Mouse (Mus musculus) hindbrain, embryonic 14.5 days (tissue): ENCODE measurements around the gene Krtap5-1. TPM values are rescaled to one million over a fixed set of nuclear protein-coding genes. Genes with fewer than 3 reads are reported as not detected.
"Not testable (repeated sequence)": the region's sequence is repeated elsewhere in the genome, so short reads cannot be mapped to it uniquely, and the experiment has no call there.

Experiments used
- ATAC-seq: fragments of 200-750 bp; cut with Nextera tagmentation; 2 replicates; pipeline ENCODE4 v1.8.0; 2017; ENCODE audit warnings: moderate number of reproducible peaks, mild to moderate bottlenecking, moderate TSS enrichment, moderate library complexity; ENCODE audit not compliant: low FRiP score
- DNase-seq: peaks from one replicate; pipeline ENCODE4 v3.0.0-alpha.2; 2015; ENCODE audit warnings: low spot score
- H3K27ac ChIP-seq: fragments of 300-500 bp; sonication (generic); 2 replicates; pipeline ENCODE4 v1.5.1; 2014; ENCODE audit warnings: mild to moderate bottlenecking, moderate library complexity
- H3K27me3 ChIP-seq: fragments of 300-500 bp; sonication (generic); 2 replicates; pipeline ENCODE4 v1.6.1; 2014; ENCODE audit warnings: mild to moderate bottlenecking, low read length, mixed read lengths; ENCODE audit not compliant: control insufficient read depth, insufficient read depth
- H3K36me3 ChIP-seq: fragments of 300-500 bp; sonication (generic); replicated peaks from 2 replicates; pipeline ENCODE4 v1.6.1; 2014; ENCODE audit not compliant: control insufficient read depth, insufficient read depth
- H3K4me1 ChIP-seq: fragments of 300-500 bp; sonication (generic); replicated peaks from 2 replicates; pipeline ENCODE4 v1.6.1; 2014; ENCODE audit warnings: antibody characterized with exemption, low read length, mixed read lengths; ENCODE audit not compliant: control insufficient read depth, insufficient read depth
- H3K4me2 ChIP-seq: fragments of 300-500 bp; sonication (generic); replicated peaks from 2 replicates; pipeline ENCODE4 v1.6.1; 2014; ENCODE audit warnings: mild to moderate bottlenecking, moderate library complexity
- H3K4me3 ChIP-seq: fragments of 300-500 bp; sonication (generic); replicated peaks from 2 replicates; pipeline ENCODE4 v1.5.1; 2014; ENCODE audit warnings: mild to moderate bottlenecking, low read length
- H3K9ac ChIP-seq: fragments of 300-500 bp; sonication (generic); 2 replicates; pipeline ENCODE4 v1.6.1; 2014
- H3K9me3 ChIP-seq: fragments of 300-500 bp; sonication (generic); 2 replicates; pipeline ENCODE4 v1.6.1; 2016; ENCODE audit warnings: low read length; ENCODE audit not compliant: control insufficient read depth
- WGBS: fragments of 180-500 bp; shearing (Covaris S2); extraction: QIAGEN DNeasy Blood & Tissue Kit; methylation state at CpG from one replicate; pipeline ENCODE4 v1.1.7; 2014; 5-methylcytosine and 5-hydroxymethylcytosine counted together
- polyA plus RNA-seq: library from polyadenylated mRNA; unstranded; fragments of >200 nt; fragmentation: Nextera tagmentation; extraction: Ambion mirVana; gene quantifications from 2 replicates; pipeline ENCODE4 v1.2.1, GENCODE M21; 2014

Gene Krtap5-1
- not detected in 2 replicates for polyA plus RNA-seq

GRCm38 (mm10) chr7:142297018-142297417 lies at the start of gene Krtap5-1:
Gene Krtap5-1 (minus strand): TSS chr7:142297118.
- not testable (repeated sequence) for ATAC-seq, H3K9ac ChIP-seq, H3K4me1 ChIP-seq, H3K9me3 ChIP-seq, H3K27me3 ChIP-seq, H3K4me2 ChIP-seq, H3K4me3 ChIP-seq, DNase-seq, H3K27ac ChIP-seq, H3K36me3 ChIP-seq

GRCm38 (mm10) chr7:142342247-142342640 lies 45.3 kb upstream of the Krtap5-1 start:
- Histone ChIP-seq H3K27ac (no peak overlapping the region), H3K4me3 (no peak overlapping the region), H3K9me3 (no peaks in the 10 kb centered on the region), H3K4me2 (no peak overlapping the region), H3K4me1 (no peaks in the 10 kb centered on the region), H3K27me3 (no peaks in the 10 kb centered on the region), H3K9ac (no peak overlapping the region), H3K36me3 (no peaks in the 10 kb centered on the region)
- WGBS: 85% methylated on average over 3 of the region's 3 CpGs
- ATAC-seq (no peak), DNase-seq (no peak)

GRCm38 (mm10) chr7:142341564-142342246 lies 44.8 kb upstream of the Krtap5-1 start:
- H3K9me3 ChIP-seq: no peaks in the 10 kb centered on the region

DNA sequence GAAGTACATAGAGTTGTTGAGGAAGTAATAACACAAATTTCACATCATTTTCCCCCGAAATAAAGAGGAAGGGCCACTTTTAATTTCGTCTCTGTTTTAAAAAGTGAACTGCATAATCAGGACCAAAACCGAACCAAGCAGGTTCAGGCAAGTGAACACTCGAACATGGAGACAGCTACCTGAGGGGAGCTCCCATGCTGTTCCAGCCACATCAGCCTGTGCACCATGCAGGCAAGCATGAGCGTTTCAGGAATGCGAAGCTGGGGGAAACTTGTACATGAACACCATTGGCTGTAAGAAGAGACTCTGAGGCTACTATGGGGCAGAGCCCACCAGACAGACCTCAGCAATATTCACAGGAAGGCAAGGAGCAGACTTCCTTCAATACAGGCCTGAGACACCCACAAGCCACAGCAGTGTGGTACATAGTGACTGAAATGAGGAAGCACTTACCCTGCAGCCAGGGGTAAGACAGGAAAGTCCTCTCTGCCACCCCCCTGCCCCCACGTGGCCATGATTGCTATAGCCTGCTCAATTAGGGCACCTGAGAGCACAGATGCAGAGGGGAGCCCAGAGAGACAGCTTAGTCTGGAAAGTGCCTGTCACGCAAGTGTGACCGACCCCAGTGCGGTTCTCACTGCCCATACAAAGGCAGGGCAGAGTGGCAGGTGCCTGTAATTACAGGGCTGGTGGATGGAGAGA lies 43.5 kb upstream of the Krtap5-1 start:
- H3K27me3 ChIP-seq: no peaks in the 10 kb centered on the region
- no peak for DNase-seq
- no peak overlapping the region for H3K9ac ChIP-seq
- no peak overlapping the region for H3K4me2 ChIP-seq
- ATAC-seq: no peak
- H3K27ac ChIP-seq: no peak overlapping the region
- H3K36me3 ChIP-seq: no peaks in the 10 kb centered on the region
- H3K9me3 ChIP-seq: no peaks in the 10 kb centered on the region
- 60% methylated on average over 10 of the region's 10 CpGs for WGBS
- H3K4me3 ChIP-seq: no peak overlapping the region
- no peaks in the 10 kb centered on the region for H3K4me1 ChIP-seq

More at GRCm38 (mm10) chr7:142341564-142342246, 44.8 kb upstream of the Krtap5-1 start:
- Histone ChIP-seq H3K4me1 (no peaks in the 10 kb centered on the region), H3K27ac (no peak overlapping the region), H3K4me2 (no peak overlapping the region), H3K27me3 (no peaks in the 10 kb centered on the region), H3K36me3 (no peaks in the 10 kb centered on the region), H3K9ac (no peak overlapping the region), H3K4me3 (no peak overlapping the region)
- WGBS: 83% methylated on average over 10 of the region's 10 CpGs
- DNase-seq: no peak
- no peak for ATAC-seq

DNA sequence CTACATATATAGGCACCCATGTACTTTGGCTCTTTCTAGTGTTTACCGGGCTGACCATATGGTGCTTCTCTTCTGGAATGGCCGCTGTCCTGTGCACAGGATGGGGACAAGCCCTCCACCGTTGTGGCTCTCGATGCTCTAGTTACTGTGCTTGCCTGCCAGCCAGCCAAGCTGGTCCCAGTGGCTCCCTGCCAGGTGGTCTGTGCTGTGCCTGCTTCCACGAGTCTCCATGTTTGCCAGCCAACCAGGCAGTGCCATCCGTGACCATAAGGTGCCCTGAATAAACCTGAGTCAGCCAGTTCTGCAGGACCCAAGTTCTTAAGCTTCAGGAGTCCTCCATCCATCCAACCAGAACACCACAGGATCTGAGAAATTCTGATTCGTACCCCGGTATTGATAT lies 38.2 kb upstream of the Krtap5-1 start:
- Histone ChIP-seq H3K36me3 (no peaks in the 10 kb centered on the region), H3K4me1 (no peaks in the 10 kb centered on the region), H3K9me3 (no peaks in the 10 kb centered on the region), H3K9ac (no peak overlapping the region), H3K4me3 (no peak overlapping the region), H3K27me3 (no peaks in the 10 kb centered on the region), H3K27ac (no peak overlapping the region), H3K4me2 (no peak overlapping the region)
- DNase-seq (no peak), ATAC-seq (no peak)
- WGBS: 68% methylated on average over 8 of the region's 8 CpGs

DNA sequence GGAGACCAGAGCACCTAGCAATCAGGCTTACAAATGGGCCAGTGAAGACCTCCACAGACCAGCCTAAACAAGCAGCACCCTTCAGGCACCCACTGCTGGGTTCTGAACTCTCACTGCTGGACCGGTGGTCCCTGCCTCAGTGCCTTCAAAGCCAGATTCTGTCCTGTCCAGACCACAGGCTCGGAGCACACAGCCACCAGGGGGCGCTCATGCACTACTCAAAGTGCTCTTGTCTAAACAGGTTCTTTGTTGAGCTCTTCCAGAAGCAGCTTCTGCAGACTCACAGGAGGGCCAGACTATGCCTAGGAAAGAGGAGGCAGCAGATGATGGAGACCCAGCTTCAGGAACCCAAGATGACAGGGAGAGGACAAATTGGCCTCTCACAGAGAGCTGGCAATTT lies 37.3 kb upstream of the Krtap5-1 start:
- no peaks in the 10 kb centered on the region for H3K27me3 ChIP-seq
- ATAC-seq (peak; percentile 89), DNase-seq (peak; percentile 96)
- H3K9ac ChIP-seq: no peak overlapping the region
- no peak overlapping the region for H3K4me2 ChIP-seq
- H3K27ac ChIP-seq: no peak overlapping the region
- no peak overlapping the region for H3K4me3 ChIP-seq
- WGBS: 5% methylated on average over 3 of the region's 3 CpGs
- H3K9me3 ChIP-seq: no peaks in the 10 kb centered on the region
- no peaks in the 10 kb centered on the region for H3K4me1 ChIP-seq
- H3K36me3 ChIP-seq: no peaks in the 10 kb centered on the region

DNA sequence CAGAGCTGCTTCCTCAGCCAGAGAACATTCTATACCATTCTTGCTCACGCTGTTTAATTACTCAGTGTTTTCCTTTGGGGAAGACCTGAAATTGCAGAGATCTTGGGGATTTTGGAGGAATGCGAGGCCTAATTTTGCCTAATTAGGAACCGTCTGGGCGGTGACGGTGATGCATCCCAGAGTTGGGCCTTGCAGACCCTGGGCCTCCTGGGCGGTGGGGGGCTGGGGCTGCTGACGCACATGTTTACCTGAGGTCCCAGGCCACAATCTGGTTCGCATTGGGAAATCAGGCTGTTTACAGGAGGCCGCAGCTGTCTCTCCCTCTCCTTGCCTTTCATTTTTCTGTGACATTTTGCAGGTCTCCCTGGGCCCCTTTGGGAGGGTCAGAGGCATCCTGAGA lies 35.8 kb upstream of the Krtap5-1 start:
- not testable (repeated sequence) for H3K9me3 ChIP-seq, H3K9ac ChIP-seq, DNase-seq, H3K4me1 ChIP-seq, ATAC-seq, H3K27ac ChIP-seq, H3K36me3 ChIP-seq, H3K4me2 ChIP-seq, H3K4me3 ChIP-seq, H3K27me3 ChIP-seq
- WGBS: 94% methylated on average over 2 of the region's 9 CpGs

DNA sequence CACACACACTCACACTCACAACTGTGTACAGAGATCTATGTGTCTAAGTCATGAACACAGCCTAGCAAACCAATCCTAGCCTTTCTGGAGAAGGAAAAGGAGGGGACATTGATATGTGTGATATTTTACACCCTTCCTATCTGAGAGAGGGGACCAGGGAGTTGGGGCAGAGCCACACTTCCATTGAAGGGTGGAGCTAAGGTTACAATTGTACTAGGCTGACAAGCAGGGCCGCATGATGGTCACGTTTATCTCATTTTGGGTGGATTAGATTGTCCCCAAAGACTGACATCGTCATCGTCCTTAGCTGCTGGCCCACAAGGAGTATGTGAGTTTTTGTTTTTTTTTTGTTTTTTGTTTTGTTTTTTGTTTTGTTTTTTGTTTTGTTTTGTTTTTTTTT lies 34.4 kb upstream of the Krtap5-1 start:
- no peak overlapping the region for H3K4me2 ChIP-seq
- no peaks in the 10 kb centered on the region for H3K27me3 ChIP-seq
- no peak overlapping the region for H3K9ac ChIP-seq
- H3K4me1 ChIP-seq: no peaks in the 10 kb centered on the region
- no peak overlapping the region for H3K4me3 ChIP-seq
- ATAC-seq (no peak), DNase-seq (no peak)
- H3K36me3 ChIP-seq: no peaks in the 10 kb centered on the region
- H3K9me3 ChIP-seq: no peaks in the 10 kb centered on the region
- 84% methylated on average over 4 of the region's 4 CpGs for WGBS
- no peak overlapping the region for H3K27ac ChIP-seq

- H3K9me3 ChIP-seq: no peaks in the 10 kb centered on the region
Observed at GRCm38 (mm10) chr7:142330271-142330724, 33.4 kb upstream of the Krtap5-1 start.

More at GRCm38 (mm10) chr7:142330271-142330724, 33.4 kb upstream of the Krtap5-1 start:
- ATAC-seq (no peak), DNase-seq (no peak)
- Histone ChIP-seq H3K27ac (no peak overlapping the region), H3K4me3 (no peak overlapping the region), H3K4me2 (no peak overlapping the region), H3K9ac (no peak overlapping the region), H3K27me3 (no peaks in the 10 kb centered on the region), H3K4me1 (no peaks in the 10 kb centered on the region), H3K36me3 (no peaks in the 10 kb centered on the region)
- WGBS: 66% methylated on average over 9 of the region's 9 CpGs
